In the genomic region with DNA sequence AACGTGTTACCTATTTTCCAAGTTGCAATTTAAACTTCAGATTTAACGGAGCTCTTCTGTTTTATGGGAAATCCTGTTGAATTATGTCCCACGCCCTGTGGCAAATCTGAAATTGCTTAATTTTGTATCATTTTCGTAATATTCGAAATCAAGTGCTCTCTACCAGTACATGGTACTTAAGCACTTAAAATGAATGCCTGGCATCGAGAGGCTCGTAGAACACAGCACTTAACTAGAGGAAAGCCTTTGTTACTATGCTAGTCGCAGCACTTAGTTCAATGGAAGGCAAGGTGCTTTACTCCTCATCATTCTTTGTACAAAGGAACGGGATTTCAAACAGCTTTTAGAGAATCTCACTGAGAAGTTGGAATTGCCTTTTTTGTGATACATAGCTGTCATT, we compare ENCODE assay signal across 25 mouse cellular contexts.
"Had no signal": no experiment of that assay in that cellular context is flagged by ENCODE, and none has a peak within 500 bp of the region (broad histone marks: within the 10 kb centered on the region; RNA-seq: fewer than 3 reads in every experiment).

No protein-coding gene starts in this region.

- DNase-seq: gastrocnemius, postnatal 14 days; gastrocnemius, postnatal 36 days; heart, adult 11 months; heart, adult 2 months; heart, postnatal 14 days; heart, postnatal 36 days; kidney, adult 11 months; kidney, adult 2 months; kidney, adult 9 months; kidney, postnatal 14 days; kidney, postnatal 36 days; layer of hippocampus, adult 9-11 months; layer of hippocampus, postnatal 36 days; left cerebral cortex, postnatal 4 days had no signal

- H3K27ac ChIP-seq: heart, adult 2 months; heart, embryonic 13.5 days; heart, embryonic 15.5 days; hindbrain, embryonic 13.5 days; hindbrain, embryonic 15.5 days; hindbrain, postnatal 0 days; kidney, embryonic 15.5 days; kidney, postnatal 0 days; limb, embryonic 13.5 days; limb, embryonic 15.5 days had no signal

- H3K27me3 ChIP-seq: heart, embryonic 13.5 days; heart, embryonic 15.5 days; hindbrain, embryonic 13.5 days; hindbrain, embryonic 15.5 days; kidney, embryonic 15.5 days; limb, embryonic 13.5 days; limb, embryonic 15.5 days had no signal

- H3K9me3 ChIP-seq: heart, embryonic 13.5 days; heart, embryonic 15.5 days; hindbrain, embryonic 13.5 days; hindbrain, embryonic 15.5 days; kidney, embryonic 15.5 days; limb, embryonic 13.5 days; limb, embryonic 15.5 days had no signal

- H3K4me2 ChIP-seq: heart, embryonic 11.5 days; heart, embryonic 13.5 days; heart, embryonic 15.5 days; hindbrain, embryonic 13.5 days; hindbrain, embryonic 15.5 days; kidney, embryonic 15.5 days; limb, embryonic 13.5 days; limb, embryonic 15.5 days had no signal

- H3K36me3 ChIP-seq: heart, embryonic 13.5 days; heart, embryonic 15.5 days; hindbrain, embryonic 13.5 days; hindbrain, embryonic 15.5 days; kidney, embryonic 15.5 days; limb, embryonic 13.5 days; limb, embryonic 15.5 days had no signal

- H3K4me1 ChIP-seq: heart, embryonic 13.5 days; heart, embryonic 15.5 days; hindbrain, embryonic 13.5 days; hindbrain, embryonic 15.5 days; kidney, embryonic 15.5 days; limb, embryonic 13.5 days; limb, embryonic 15.5 days had no signal

- H3K9ac ChIP-seq: heart, embryonic 13.5 days; heart, embryonic 15.5 days; hindbrain, embryonic 13.5 days; hindbrain, embryonic 15.5 days; kidney, embryonic 15.5 days; limb, embryonic 13.5 days; limb, embryonic 15.5 days had no signal

- H3K4me3 ChIP-seq: heart, adult 2 months; heart, embryonic 13.5 days; heart, embryonic 15.5 days; hindbrain, embryonic 13.5 days; hindbrain, embryonic 15.5 days; kidney, embryonic 15.5 days; limb, embryonic 13.5 days; limb, embryonic 15.5 days had no signal

- ATAC-seq: hindbrain, postnatal 0 days; intestine, embryonic 16.5 days had no signal
